Mouse (Mus musculus): ENCODE measurements around the gene Ubd. TPM values are rescaled to one million over a fixed set of nuclear protein-coding genes. Genes with fewer than 3 reads are reported as not detected.

The Ubd gene
- polyA plus RNA-seq (2016; fragmentation: Nextera tagmentation; extraction: Ambion mirVana) = not detected in 2 replicates

- no peak within 1 kb of the TSS for H3K27ac ChIP-seq (replicated peaks)
Measured at GRCm38 (mm10) chr17:37193656-37194055, at the start of gene Ubd. Gene Ubd (plus strand): TSS chr17:37193892.

GRCm38 (mm10) chr17:37161394-37161793 is 32.3 kb upstream of the Ubd start, which contains the start of gene Olfr93:
Gene Olfr93 (minus strand): TSS chr17:37161494.
- Histone ChIP-seq H3K4me1 (no peaks in the 10 kb centered on the region), H3K9me3 (no peaks in the 10 kb centered on the region), H3K4me3 (no peak within 1 kb of the TSS), H3K4me2 (replicated peaks) (no peak within 1 kb of the TSS), H3K27me3 (no peaks in the 10 kb centered on the region), H3K9ac (replicated peaks) (no peak within 1 kb of the TSS), H3K27ac (replicated peaks) (no peak within 1 kb of the TSS), H3K36me3 (no peaks in the 10 kb centered on the region)
- no peak for ATAC-seq (ENCODE audit: low FRiP score, low read depth)

More at GRCm38 (mm10) chr17:37193656-37194055, at the start of gene Ubd:
- Histone ChIP-seq H3K4me2 (replicated peaks) (no peak within 1 kb of the TSS), H3K36me3 (no peaks in the 10 kb centered on the region), H3K27me3 (peaks cover 37% of the 10 kb centered on the region), H3K9me3 (no peaks in the 10 kb centered on the region), H3K4me3 (no peak within 1 kb of the TSS), H3K4me1 (peaks cover 8% of the 10 kb centered on the region), H3K9ac (replicated peaks) (no peak within 1 kb of the TSS)
- WGBS = 86% methylated on average over 2 of the region's 2 CpGs
- no peak for ATAC-seq (ENCODE audit: low FRiP score, low read depth)

- H3K9ac ChIP-seq (replicated peaks) = no peak overlapping the region
- no peak overlapping the region for H3K4me2 ChIP-seq (replicated peaks)
- H3K27ac ChIP-seq (replicated peaks) = no peak overlapping the region
- no peak for ATAC-seq (ENCODE audit: low FRiP score, low read depth)
- WGBS = 54% methylated on average over 6 of the region's 6 CpGs
- no peaks in the 10 kb centered on the region for H3K9me3 ChIP-seq
- no peaks in the 10 kb centered on the region for H3K27me3 ChIP-seq
- no peaks in the 10 kb centered on the region for H3K4me1 ChIP-seq
- H3K4me3 ChIP-seq = no peak overlapping the region
- no peaks in the 10 kb centered on the region for H3K36me3 ChIP-seq
Measured at GRCm38 (mm10) chr17:37185474-37185873, 8.2 kb upstream of the Ubd start.

- Histone ChIP-seq H3K4me3 (no peak overlapping the region), H3K4me2 (replicated peaks) (no peak overlapping the region), H3K9ac (replicated peaks) (no peak overlapping the region), H3K27me3 (peaks cover 9% of the 10 kb centered on the region; the same call in 1 of the 2 replicates), H3K9me3 (no peaks in the 10 kb centered on the region), H3K4me1 (no peaks in the 10 kb centered on the region), H3K36me3 (no peaks in the 10 kb centered on the region), H3K27ac (replicated peaks) (no peak overlapping the region)
- ATAC-seq (ENCODE audit: low FRiP score, low read depth) = no peak
- WGBS = 30% methylated on average over 2 of the region's 2 CpGs
Measured at GRCm38 (mm10) chr17:37190711-37191110, 3.0 kb upstream of the Ubd start.

GRCm38 (mm10) chr17:37193032-37193431 is 660 bp upstream of the Ubd start:
- no peak overlapping the region for H3K27ac ChIP-seq (replicated peaks)
- no peak overlapping the region for H3K4me3 ChIP-seq
- H3K4me1 ChIP-seq = peaks cover 8% of the 10 kb centered on the region
- no peak for ATAC-seq (ENCODE audit: low FRiP score, low read depth)
- peaks cover 30% of the 10 kb centered on the region for H3K27me3 ChIP-seq
- H3K36me3 ChIP-seq = no peaks in the 10 kb centered on the region
- no peaks in the 10 kb centered on the region for H3K9me3 ChIP-seq
- H3K9ac ChIP-seq (replicated peaks) = no peak overlapping the region
- H3K4me2 ChIP-seq (replicated peaks) = no peak overlapping the region

GRCm38 (mm10) chr17:37194782-37195181 is 1.1 kb downstream of the Ubd start:
- no peak overlapping the region for H3K9ac ChIP-seq (replicated peaks)
- H3K27ac ChIP-seq (replicated peaks) = no peak overlapping the region
- peaks cover 8% of the 10 kb centered on the region for H3K4me1 ChIP-seq
- ATAC-seq (ENCODE audit: low FRiP score, low read depth) = no peak
- WGBS = 94% methylated on average over 5 of the region's 5 CpGs
- no peak overlapping the region for H3K4me2 ChIP-seq (replicated peaks)
- H3K27me3 ChIP-seq = peaks cover 38% of the 10 kb centered on the region
- no peaks in the 10 kb centered on the region for H3K36me3 ChIP-seq
- no peaks in the 10 kb centered on the region for H3K9me3 ChIP-seq
- H3K4me3 ChIP-seq = no peak overlapping the region

GRCm38 (mm10) chr17:37196845-37197724 is 3.4 kb downstream of the Ubd start:
- peaks cover 8% of the 10 kb centered on the region for H3K4me1 ChIP-seq
- peak overlapping the region; percentile 96 for H3K4me2 ChIP-seq (replicated peaks)
- H3K4me3 ChIP-seq = peak overlapping the region; percentile 64
- no peaks in the 10 kb centered on the region for H3K9me3 ChIP-seq
- ATAC-seq (ENCODE audit: low FRiP score, low read depth) = peak; percentile 92
- peaks cover 46% of the 10 kb centered on the region for H3K27me3 ChIP-seq
- H3K9ac ChIP-seq (replicated peaks) = peak overlapping the region; percentile 63
- H3K36me3 ChIP-seq = no peaks in the 10 kb centered on the region
- H3K27ac ChIP-seq (replicated peaks) = 0 out of 2 replicates have a peak overlapping the region, but pooled peaks have one; percentile 26
- under 1% methylated on average over 77 of the region's 77 CpGs for WGBS

- H3K27me3 ChIP-seq = peaks cover 37% of the 10 kb centered on the region
- ATAC-seq (ENCODE audit: low FRiP score, low read depth) = no peak
- 74% methylated on average over 2 of the region's 2 CpGs for WGBS
- H3K36me3 ChIP-seq = no peaks in the 10 kb centered on the region
- peaks cover 8% of the 10 kb centered on the region for H3K4me1 ChIP-seq
- H3K4me2 ChIP-seq (replicated peaks) = no peak within 1 kb of the TSS
- H3K9ac ChIP-seq (replicated peaks) = no peak within 1 kb of the TSS
- no peak within 1 kb of the TSS for H3K4me3 ChIP-seq
- no peak within 1 kb of the TSS for H3K27ac ChIP-seq (replicated peaks)
- no peaks in the 10 kb centered on the region for H3K9me3 ChIP-seq
Measured at GRCm38 (mm10) chr17:37200894-37201293, 7.2 kb downstream of the Ubd start, which contains the start of gene Olfr94. Gene Olfr94 (minus strand): TSS chr17:37200994.

GRCm38 (mm10) chr17:37203206-37203916 is 9.7 kb downstream of the Ubd start:
- no peak overlapping the region for H3K27ac ChIP-seq (replicated peaks)
- H3K36me3 ChIP-seq = no peaks in the 10 kb centered on the region
- H3K9me3 ChIP-seq = no peaks in the 10 kb centered on the region
- under 1% methylated on average over 4 of the region's 4 CpGs for WGBS
- H3K27me3 ChIP-seq = peaks cover 13% of the 10 kb centered on the region
- H3K9ac ChIP-seq (replicated peaks) = no peak overlapping the region
- ATAC-seq (ENCODE audit: low FRiP score, low read depth) = peak; percentile 65
- no peaks in the 10 kb centered on the region for H3K4me1 ChIP-seq
- no peak overlapping the region for H3K4me2 ChIP-seq (replicated peaks)
- H3K4me3 ChIP-seq = no peak overlapping the region

GRCm38 (mm10) chr17:37203917-37204236 is 10.2 kb downstream of the Ubd start:
- Histone ChIP-seq H3K27me3 (0 out of 2 replicates have a peak, but pooled peaks cover 9% of the 10 kb centered on the region), H3K9ac (replicated peaks) (no peak overlapping the region), H3K9me3 (no peaks in the 10 kb centered on the region), H3K4me3 (no peak overlapping the region), H3K27ac (replicated peaks) (no peak overlapping the region), H3K36me3 (no peaks in the 10 kb centered on the region), H3K4me2 (replicated peaks) (no peak overlapping the region), H3K4me1 (no peaks in the 10 kb centered on the region)
- WGBS = 33% methylated on average over 3 of the region's 3 CpGs
- peak; percentile 67 for ATAC-seq (ENCODE audit: low FRiP score, low read depth)

GRCm38 (mm10) chr17:37210884-37211768 is 17.4 kb downstream of the Ubd start:
- Histone ChIP-seq H3K4me3 (peak overlapping the region; percentile 36), H3K27ac (replicated peaks) (no peak overlapping the region), H3K27me3 (peaks cover 17% of the 10 kb centered on the region), H3K4me1 (peaks cover 7% of the 10 kb centered on the region; the same call in 1 of the 2 replicates), H3K4me2 (replicated peaks) (peak overlapping the region; percentile 52), H3K9ac (replicated peaks) (peak overlapping the region; percentile 37), H3K36me3 (no peaks in the 10 kb centered on the region), H3K9me3 (no peaks in the 10 kb centered on the region)
- ATAC-seq (ENCODE audit: low FRiP score, low read depth) = peak; percentile 62
- WGBS = 23% methylated on average over 40 of the region's 40 CpGs
